Mouse (Mus musculus): ENCODE measurements around the gene Gpt2. TPM values are rescaled to one million over a fixed set of nuclear protein-coding genes. Genes with fewer than 3 reads are reported as not detected.

Gene Gpt2
- polyA plus RNA-seq, 1 experiment from 2014 or later: 32.7 TPM

DNA sequence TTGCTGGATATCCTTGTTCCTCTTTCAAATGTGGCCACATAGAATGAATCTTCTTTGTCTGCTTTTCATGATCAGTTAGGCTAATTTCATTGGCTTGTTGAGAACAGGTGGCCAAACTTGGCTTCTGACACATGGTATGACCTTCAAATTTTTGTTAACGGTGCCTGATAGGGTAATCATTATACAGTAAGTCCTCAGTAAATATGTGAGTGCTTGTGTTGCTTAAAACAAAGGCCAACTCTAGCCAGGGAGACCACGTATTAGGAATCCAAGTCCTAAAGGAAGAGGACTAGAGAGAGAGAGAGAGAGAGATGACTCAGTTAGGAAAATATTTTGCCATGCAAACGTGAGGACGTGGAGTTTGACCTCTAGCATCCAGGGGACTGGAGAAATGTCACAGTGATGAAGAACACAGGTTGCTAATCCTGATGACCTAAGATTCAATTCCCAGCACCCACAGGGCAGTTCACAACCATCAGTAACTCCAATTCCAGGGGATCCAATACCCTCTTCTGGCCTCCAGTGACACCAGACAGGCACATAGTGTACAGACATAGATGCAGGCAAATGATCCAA lies 15.3 kb upstream of the Gpt2 start:
- Histone ChIP-seq H3K4me1 (replicated peaks; ENCODE audit: control insufficient read depth, insufficient read depth) (no peaks in the 10 kb centered on the region), H3K27ac (replicated peaks) (no peak overlapping the region), H3K9ac (ENCODE audit: low read length) (no peak overlapping the region), H3K4me3 (ENCODE audit: low read depth, low read length) (no peak overlapping the region), H3K27me3 (ENCODE audit: control insufficient read depth, insufficient read depth, low read length) (no peaks in the 10 kb centered on the region), H3K36me3 (ENCODE audit: control insufficient read depth, insufficient read depth, low read length) (no peaks in the 10 kb centered on the region), H3K4me2 (replicated peaks; ENCODE audit: low read depth) (no peak overlapping the region), H3K9me3 (ENCODE audit: control insufficient read depth, low read length) (no peaks in the 10 kb centered on the region)
- no peak for ATAC-seq (ENCODE audit: low FRiP score, low TSS enrichment)
- TF ChIP-seq CTCF (IDR thresholded peaks at IDR 0.05; ENCODE audit: low read depth) (no peak), EP300 (optimal IDR thresholded peaks at IDR 0.05) (no peak)
- DNase-seq (ENCODE audit: low spot score): no peak
- WGBS: 40% methylated on average over 4 of the region's 4 CpGs

DNA sequence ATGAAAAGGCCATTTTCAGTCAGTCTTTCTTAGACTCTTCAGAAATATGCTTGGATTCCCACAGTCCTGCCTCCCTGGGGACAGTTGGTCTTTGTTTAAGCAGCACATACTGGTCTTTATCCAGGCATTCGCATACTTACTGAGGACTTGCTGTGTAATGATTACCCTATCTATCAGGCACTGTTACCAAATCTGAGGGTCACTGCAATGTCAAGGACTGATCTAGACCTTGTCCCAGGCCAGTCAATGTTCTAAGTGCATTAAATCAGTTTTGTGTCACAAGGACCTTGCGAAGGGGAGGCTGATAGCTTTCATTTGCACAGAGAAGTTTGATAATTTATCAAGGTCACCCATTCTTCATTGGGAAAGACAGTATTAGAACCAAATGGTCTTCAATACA lies 14.0 kb upstream of the Gpt2 start:
- Histone ChIP-seq H3K27ac (replicated peaks) (no peak overlapping the region), H3K36me3 (ENCODE audit: control insufficient read depth, insufficient read depth, low read length) (no peaks in the 10 kb centered on the region), H3K4me1 (replicated peaks; ENCODE audit: control insufficient read depth, insufficient read depth) (no peaks in the 10 kb centered on the region), H3K27me3 (ENCODE audit: control insufficient read depth, insufficient read depth, low read length) (no peaks in the 10 kb centered on the region), H3K9me3 (ENCODE audit: control insufficient read depth, low read length) (no peaks in the 10 kb centered on the region), H3K4me3 (ENCODE audit: low read depth, low read length) (no peak overlapping the region), H3K4me2 (replicated peaks; ENCODE audit: low read depth) (no peak overlapping the region), H3K9ac (ENCODE audit: low read length) (no peak overlapping the region)
- DNase-seq (ENCODE audit: low spot score) (no peak), ATAC-seq (ENCODE audit: low FRiP score, low TSS enrichment) (no peak)
- WGBS: 83% methylated on average over 2 of the region's 2 CpGs
- TF ChIP-seq CTCF (IDR thresholded peaks at IDR 0.05; ENCODE audit: low read depth) (no peak), EP300 (optimal IDR thresholded peaks at IDR 0.05) (no peak)

DNA sequence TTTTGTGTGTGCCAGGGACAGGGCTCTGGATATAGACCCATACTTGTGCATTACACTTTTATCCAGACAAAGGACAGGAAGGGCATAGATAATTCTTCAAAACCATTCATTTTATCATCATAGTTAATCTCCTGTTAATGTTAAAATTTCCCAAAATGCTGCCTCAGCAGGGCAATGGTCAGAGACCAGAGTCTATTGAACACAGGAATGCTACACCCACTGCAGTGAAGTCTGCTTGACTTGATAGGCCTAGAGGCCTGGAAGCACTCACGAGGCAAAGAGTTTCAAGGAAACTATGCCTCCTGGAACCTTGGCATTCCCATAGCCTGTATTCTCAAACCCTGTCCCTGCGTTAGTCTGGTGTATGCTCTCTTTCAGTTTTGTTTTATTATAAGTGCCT lies 12.7 kb upstream of the Gpt2 start:
- Histone ChIP-seq H3K9ac (ENCODE audit: low read length) (no peak overlapping the region), H3K9me3 (ENCODE audit: control insufficient read depth, low read length) (no peaks in the 10 kb centered on the region), H3K4me2 (replicated peaks; ENCODE audit: low read depth) (no peak overlapping the region), H3K4me1 (replicated peaks; ENCODE audit: control insufficient read depth, insufficient read depth) (no peaks in the 10 kb centered on the region), H3K27ac (replicated peaks) (no peak overlapping the region), H3K4me3 (ENCODE audit: low read depth, low read length) (no peak overlapping the region), H3K27me3 (ENCODE audit: control insufficient read depth, insufficient read depth, low read length) (no peaks in the 10 kb centered on the region), H3K36me3 (ENCODE audit: control insufficient read depth, insufficient read depth, low read length) (no peaks in the 10 kb centered on the region)
- no peak for ATAC-seq (ENCODE audit: low FRiP score, low TSS enrichment)
- no peak for TF ChIP-seq CTCF (IDR thresholded peaks at IDR 0.05; ENCODE audit: low read depth)
- no peak for TF ChIP-seq EP300 (optimal IDR thresholded peaks at IDR 0.05)
- 74% methylated on average over 2 of the region's 2 CpGs for WGBS
- no peak for DNase-seq (ENCODE audit: low spot score)

DNA sequence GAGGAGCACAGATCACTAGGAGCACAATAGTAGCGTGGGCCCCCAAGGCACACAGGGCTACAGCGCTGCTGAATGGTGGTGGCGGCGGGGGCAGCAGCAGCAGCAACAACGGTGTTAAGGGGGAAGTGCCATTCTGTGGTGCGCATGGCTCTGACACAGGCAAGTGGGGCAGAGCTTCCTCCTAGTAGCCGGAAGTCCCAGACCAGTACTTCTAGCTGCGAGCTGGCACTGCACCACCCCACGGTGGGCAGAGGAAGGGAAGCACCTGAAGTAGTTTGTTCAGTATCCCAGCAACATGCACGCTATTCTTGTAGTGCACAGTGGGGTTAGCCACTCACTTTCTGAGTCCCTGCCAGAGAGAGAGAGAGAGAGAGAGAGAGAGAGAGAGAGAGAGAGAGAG lies 10.5 kb upstream of the Gpt2 start:
- Histone ChIP-seq H3K4me2 (replicated peaks; ENCODE audit: low read depth) (no peak overlapping the region), H3K36me3 (ENCODE audit: control insufficient read depth, insufficient read depth, low read length) (no peaks in the 10 kb centered on the region), H3K4me3 (ENCODE audit: low read depth, low read length) (no peak overlapping the region), H3K27me3 (ENCODE audit: control insufficient read depth, insufficient read depth, low read length) (no peaks in the 10 kb centered on the region), H3K4me1 (replicated peaks; ENCODE audit: control insufficient read depth, insufficient read depth) (no peaks in the 10 kb centered on the region), H3K27ac (replicated peaks) (no peak overlapping the region), H3K9ac (ENCODE audit: low read length) (no peak overlapping the region), H3K9me3 (ENCODE audit: control insufficient read depth, low read length) (no peaks in the 10 kb centered on the region)
- TF ChIP-seq CTCF (IDR thresholded peaks at IDR 0.05; ENCODE audit: low read depth) (peak; percentile 31), EP300 (optimal IDR thresholded peaks at IDR 0.05) (no peak)
- 25% methylated on average over 10 of the region's 10 CpGs for WGBS
- DNase-seq (ENCODE audit: low spot score) (peak; percentile 57), ATAC-seq (ENCODE audit: low FRiP score, low TSS enrichment) (peak; percentile 87; the same call in 1 of the 2 replicates)

GRCm38 (mm10) chr8:85482427-85482826 lies 9.9 kb upstream of the Gpt2 start:
- ATAC-seq (ENCODE audit: low FRiP score, low TSS enrichment) (no peak), DNase-seq (ENCODE audit: low spot score) (no peak)
- Histone ChIP-seq H3K36me3 (ENCODE audit: control insufficient read depth, insufficient read depth, low read length) (no peaks in the 10 kb centered on the region), H3K27ac (replicated peaks) (no peak overlapping the region), H3K4me1 (replicated peaks; ENCODE audit: control insufficient read depth, insufficient read depth) (no peaks in the 10 kb centered on the region), H3K4me2 (replicated peaks; ENCODE audit: low read depth) (no peak overlapping the region), H3K9ac (ENCODE audit: low read length) (no peak overlapping the region), H3K9me3 (ENCODE audit: control insufficient read depth, low read length) (no peaks in the 10 kb centered on the region), H3K4me3 (ENCODE audit: low read depth, low read length) (no peak overlapping the region), H3K27me3 (ENCODE audit: control insufficient read depth, insufficient read depth, low read length) (no peaks in the 10 kb centered on the region)
- TF ChIP-seq CTCF (IDR thresholded peaks at IDR 0.05; ENCODE audit: low read depth) (no peak), EP300 (optimal IDR thresholded peaks at IDR 0.05) (no peak)
- WGBS: 54% methylated on average over 6 of the region's 6 CpGs

DNA sequence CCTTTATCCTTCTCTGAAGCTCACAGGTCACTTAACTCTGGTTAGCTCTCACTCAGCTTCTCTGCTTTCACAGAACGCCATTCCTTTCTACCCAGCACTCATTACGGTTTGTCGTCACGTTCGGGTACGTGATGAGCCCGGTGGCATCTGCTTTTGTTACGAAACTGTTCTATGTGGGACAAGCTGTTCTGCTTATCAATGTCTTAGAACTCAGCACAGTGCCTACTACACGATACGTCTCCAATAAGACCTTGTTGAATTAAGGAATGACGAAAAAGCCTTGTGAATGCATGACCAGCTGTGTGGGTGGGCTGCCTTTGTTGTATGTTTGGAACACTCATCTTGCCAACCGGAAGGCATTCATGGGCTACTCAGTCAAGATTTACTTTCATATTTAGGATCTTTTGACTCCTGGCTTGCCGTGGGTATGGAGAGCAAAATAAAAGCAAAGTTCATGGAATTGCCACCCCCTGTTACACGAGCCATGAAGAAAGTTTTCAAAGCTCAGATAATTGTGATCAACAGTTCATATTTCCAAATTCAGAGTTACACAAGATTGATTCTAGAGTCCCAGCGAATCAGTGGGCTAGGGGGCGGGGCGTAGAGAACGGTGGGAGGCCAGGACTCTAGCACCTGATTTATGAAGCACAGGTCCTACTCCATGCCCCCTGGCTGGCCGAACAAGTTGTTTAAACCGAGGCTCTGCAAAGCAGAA lies 4.3 kb upstream of the Gpt2 start:
- WGBS: 63% methylated on average over 20 of the region's 20 CpGs
- TF ChIP-seq EP300 (optimal IDR thresholded peaks at IDR 0.05): no peak
- no peak for TF ChIP-seq CTCF (IDR thresholded peaks at IDR 0.05; ENCODE audit: low read depth)
- H3K9me3 ChIP-seq (ENCODE audit: control insufficient read depth, low read length): no peaks in the 10 kb centered on the region
- no peaks in the 10 kb centered on the region for H3K4me1 ChIP-seq (replicated peaks; ENCODE audit: control insufficient read depth, insufficient read depth)
- no peak for DNase-seq (ENCODE audit: low spot score)
- H3K4me3 ChIP-seq (ENCODE audit: low read depth, low read length): no peak overlapping the region
- no peak overlapping the region for H3K9ac ChIP-seq (ENCODE audit: low read length)
- no peak for ATAC-seq (ENCODE audit: low FRiP score, low TSS enrichment)
- H3K27ac ChIP-seq (replicated peaks): no peak overlapping the region
- H3K27me3 ChIP-seq (ENCODE audit: control insufficient read depth, insufficient read depth, low read length): no peaks in the 10 kb centered on the region
- H3K4me2 ChIP-seq (replicated peaks; ENCODE audit: low read depth): no peak overlapping the region
- no peaks in the 10 kb centered on the region for H3K36me3 ChIP-seq (ENCODE audit: control insufficient read depth, insufficient read depth, low read length)
